In genomic region chr1:63977302-63977888, GRCm38 (mm10) we compare ENCODE assay signal across 16 mouse cellular contexts.
"Had no signal": no experiment of that assay in that cellular context is flagged by ENCODE, and none has a peak within 500 bp of the region (broad histone marks: within the 10 kb centered on the region; RNA-seq: fewer than 3 reads in every experiment).

No protein-coding gene starts in this region.

- H3K9ac ChIP-seq: limb, embryonic 12.5 days; liver, embryonic 13.5 days; liver, postnatal 0 days; lung, embryonic 15.5 days had no signal

- H3K4me3 ChIP-seq: limb, embryonic 12.5 days; liver, embryonic 13.5 days; lung, embryonic 15.5 days; megakaryocyte, embryonic 14.5 days had no signal

- ATAC-seq: liver, postnatal 0 days had no signal

- DNase-seq: kidney, adult 9 months; kidney, postnatal 36 days; liver; liver, embryonic 13.5 days; liver, postnatal 0 days; lung, postnatal 14 days; right cerebral cortex, postnatal 4 days; spleen, adult 18-20 months; thymus, adult 18-20 months; thymus, postnatal 14 days had no signal

- H3K27ac ChIP-seq: kidney, postnatal 0 days; limb, embryonic 12.5 days; liver, embryonic 13.5 days; lung, embryonic 15.5 days; macrophage had no signal

- H3K4me2 ChIP-seq: limb, embryonic 12.5 days; liver, embryonic 13.5 days; lung, embryonic 15.5 days; midbrain, embryonic 11.5 days had no signal

- H3K9me3 ChIP-seq: limb, embryonic 12.5 days; liver, embryonic 13.5 days; lung, embryonic 15.5 days; megakaryocyte, embryonic 14.5 days had no signal

- H3K36me3 ChIP-seq: limb, embryonic 12.5 days; liver, embryonic 13.5 days; lung, embryonic 15.5 days had no signal

- H3K4me1 ChIP-seq: liver, embryonic 13.5 days had no signal

- H3K27me3 ChIP-seq: limb, embryonic 12.5 days; liver, embryonic 13.5 days; lung, embryonic 15.5 days; megakaryocyte, embryonic 14.5 days had no signal
